Mouse (Mus musculus) limb, embryonic 11.5 days (tissue): ENCODE measurements at regions not wholly inside any gene's neighbourhood (a gene's known extent, or its start where the extent isn't known, plus 50 kb on each side); places are given as distances from the start of the nearest gene placed in this dataset.
A peak's percentile ranks its signal among the peaks of the same experiment; 100 is the strongest.

ENCODE experiments used
- ATAC-seq: fragments of 200-750 bp; cut with Nextera tagmentation; 2 replicates; pipeline ENCODE4 v1.8.0; 2017; ENCODE audit warnings: low read depth; ENCODE audit not compliant: insufficient number of reproducible peaks, low FRiP score, low TSS enrichment
- DNase-seq: peaks from one replicate; pipeline ENCODE4 v3.0.0-alpha.2; 2015; ENCODE audit warnings: low spot score
- H3K27ac ChIP-seq: fragments of 300-500 bp; sonication (generic); replicated peaks from 2 replicates; pipeline ENCODE4 v1.5.1; 2014; ENCODE audit warnings: low read depth, mild to moderate bottlenecking, low read length
- H3K27me3 ChIP-seq: fragments of 300-500 bp; sonication (generic); 2 replicates; pipeline ENCODE4 v1.6.1; 2014; ENCODE audit warnings: mild to moderate bottlenecking, low read length, mixed read lengths; ENCODE audit not compliant: control insufficient read depth, insufficient read depth
- H3K36me3 ChIP-seq: fragments of 300-500 bp; sonication (generic); 2 replicates; pipeline ENCODE4 v1.6.1; 2014; ENCODE audit warnings: mild to moderate bottlenecking, low read length, moderate library complexity, mixed read lengths; ENCODE audit not compliant: control insufficient read depth, insufficient read depth
- H3K4me1 ChIP-seq: fragments of 300-500 bp; sonication (generic); 2 replicates; pipeline ENCODE4 v1.6.1; 2014; ENCODE audit warnings: low read length, mixed read lengths; ENCODE audit not compliant: control insufficient read depth, insufficient read depth
- H3K4me2 ChIP-seq: fragments of 300-500 bp; sonication (generic); 2 replicates; pipeline ENCODE4 v1.6.1; 2014; ENCODE audit warnings: low read depth, mild to moderate bottlenecking, moderate library complexity; ENCODE audit not compliant: severe bottlenecking
- H3K4me3 ChIP-seq: fragments of 300-500 bp; sonication (generic); 2 replicates; pipeline ENCODE4 v1.5.1; 2014; ENCODE audit warnings: low read depth, low read length
- H3K9ac ChIP-seq: fragments of 300-500 bp; sonication (generic); 2 replicates; pipeline ENCODE4 v1.6.1; 2014; ENCODE audit warnings: mild to moderate bottlenecking, low read length
- H3K9me3 ChIP-seq: fragments of 300-500 bp; sonication (generic); 2 replicates; pipeline ENCODE4 v1.6.1; 2016; ENCODE audit warnings: low read length; ENCODE audit not compliant: control insufficient read depth
- whole genome bisulfite sequencing: fragments of 180-500 bp; shearing (Covaris S2); extraction: QIAGEN DNeasy Blood & Tissue Kit; methylation state at CpG from one replicate; pipeline ENCODE4 v1.1.7; 2014; 5-methylcytosine and 5-hydroxymethylcytosine counted together

DNA sequence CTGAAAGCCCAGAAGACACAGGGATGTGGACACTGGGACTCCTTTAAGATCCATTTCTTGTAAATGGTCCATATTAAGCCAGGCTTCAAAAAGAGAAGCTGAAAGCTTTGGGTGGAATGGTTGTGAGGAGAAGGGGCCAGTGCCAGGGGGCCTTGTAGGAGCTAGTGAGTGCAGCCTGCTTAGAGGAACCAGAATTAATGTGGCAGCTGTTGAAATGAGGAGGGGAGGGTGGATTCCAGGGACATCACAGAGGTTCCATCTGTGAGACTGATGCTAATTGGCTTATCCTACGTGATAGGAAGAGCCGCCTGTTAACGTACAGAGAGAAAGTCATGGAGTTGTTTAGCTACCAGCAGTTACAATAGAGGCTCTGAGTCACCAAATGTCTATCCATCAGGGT, 407.6 kb downstream of the Nedd1 start:
- H3K27me3 ChIP-seq, result no peaks in the 10 kb centered on the region
- DNase-seq (no peak), ATAC-seq (no peak)
- H3K4me2 ChIP-seq, result no peak overlapping the region
- no peaks in the 10 kb centered on the region for H3K9me3 ChIP-seq
- H3K9ac ChIP-seq, result no peak overlapping the region
- H3K27ac ChIP-seq, result no peak overlapping the region
- no peak overlapping the region for H3K4me3 ChIP-seq
- no peaks in the 10 kb centered on the region for H3K36me3 ChIP-seq
- 44% methylated on average over 3 of the region's 3 CpGs for WGBS
- no peaks in the 10 kb centered on the region for H3K4me1 ChIP-seq

DNA sequence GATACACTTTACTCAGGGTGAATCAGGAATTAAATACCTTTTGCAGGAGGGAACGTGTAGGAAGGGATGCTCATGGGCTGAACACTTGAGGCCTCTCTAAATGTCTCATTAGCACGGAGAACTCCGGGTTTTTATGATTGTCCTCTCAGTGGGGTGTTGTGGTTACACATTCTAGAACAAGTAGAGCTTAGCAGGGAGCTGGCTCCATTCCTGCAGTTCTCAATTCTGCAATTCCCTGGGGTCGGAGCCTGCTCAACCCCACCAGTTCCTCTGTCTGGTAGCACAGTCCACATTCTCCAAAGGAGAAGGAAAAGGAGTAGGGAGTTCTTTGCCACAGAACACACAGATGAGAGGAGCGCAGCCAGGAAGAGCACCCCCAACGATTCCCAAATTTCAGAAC, 409.9 kb downstream of the Nedd1 start:
- H3K9me3 ChIP-seq, result no peaks in the 10 kb centered on the region
- DNase-seq (no peak), ATAC-seq (no peak)
- no peak overlapping the region for H3K4me3 ChIP-seq
- H3K36me3 ChIP-seq, result no peaks in the 10 kb centered on the region
- H3K4me1 ChIP-seq, result no peaks in the 10 kb centered on the region
- 70% methylated on average over 6 of the region's 6 CpGs for WGBS
- H3K27me3 ChIP-seq, result no peaks in the 10 kb centered on the region
- H3K9ac ChIP-seq, result no peak overlapping the region
- no peak overlapping the region for H3K27ac ChIP-seq
- no peak overlapping the region for H3K4me2 ChIP-seq

DNA sequence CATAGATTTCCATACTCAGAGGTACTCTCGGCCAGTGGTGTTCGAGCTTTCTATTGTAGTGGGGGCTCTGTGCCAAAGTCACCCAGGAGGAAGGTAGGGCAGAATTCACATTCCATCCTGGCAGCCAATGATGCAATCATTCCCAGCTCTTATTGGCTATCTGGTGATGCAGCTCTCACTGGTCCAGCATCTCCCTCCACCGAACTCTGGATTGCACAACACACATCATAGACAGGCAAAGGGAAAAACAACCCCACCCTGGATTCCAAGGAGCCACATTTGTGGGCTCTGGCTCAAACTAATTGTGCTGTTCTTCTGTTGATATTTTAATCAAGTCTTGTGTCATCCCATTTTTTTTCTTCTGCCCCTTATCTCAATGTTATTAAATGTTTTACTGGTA, 413.6 kb downstream of the Nedd1 start:
- ATAC-seq (no peak), DNase-seq (no peak)
- no peak overlapping the region for H3K4me3 ChIP-seq
- H3K36me3 ChIP-seq, result no peaks in the 10 kb centered on the region
- H3K27ac ChIP-seq, result no peak overlapping the region
- H3K4me2 ChIP-seq, result no peak overlapping the region
- no peak overlapping the region for H3K9ac ChIP-seq
- no peaks in the 10 kb centered on the region for H3K4me1 ChIP-seq
- H3K9me3 ChIP-seq, result no peaks in the 10 kb centered on the region
- no peaks in the 10 kb centered on the region for H3K27me3 ChIP-seq
- WGBS, result 91% methylated on average over 3 of the region's 3 CpGs

DNA sequence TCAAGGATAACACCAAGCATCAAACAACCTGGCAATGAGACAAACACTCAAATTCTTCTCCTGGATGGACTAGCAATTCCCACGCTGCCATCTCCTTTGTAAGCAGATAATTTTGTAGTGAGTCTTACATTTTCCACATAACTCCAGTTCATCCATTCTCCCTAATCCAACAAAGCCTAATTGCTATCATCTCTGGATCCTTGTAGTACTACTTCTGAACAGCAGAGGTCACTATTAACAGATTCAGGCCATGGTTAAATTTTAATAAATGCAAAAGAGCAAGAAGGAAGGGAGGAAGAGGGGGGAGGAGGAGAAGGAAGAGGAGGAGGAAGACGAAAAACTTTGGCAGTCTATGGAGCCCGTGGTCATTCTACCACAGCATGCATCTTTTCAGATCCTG, 414.4 kb downstream of the Nedd1 start:
- no peak for DNase-seq
- no peak for ATAC-seq
- H3K9me3 ChIP-seq, result no peaks in the 10 kb centered on the region

DNA sequence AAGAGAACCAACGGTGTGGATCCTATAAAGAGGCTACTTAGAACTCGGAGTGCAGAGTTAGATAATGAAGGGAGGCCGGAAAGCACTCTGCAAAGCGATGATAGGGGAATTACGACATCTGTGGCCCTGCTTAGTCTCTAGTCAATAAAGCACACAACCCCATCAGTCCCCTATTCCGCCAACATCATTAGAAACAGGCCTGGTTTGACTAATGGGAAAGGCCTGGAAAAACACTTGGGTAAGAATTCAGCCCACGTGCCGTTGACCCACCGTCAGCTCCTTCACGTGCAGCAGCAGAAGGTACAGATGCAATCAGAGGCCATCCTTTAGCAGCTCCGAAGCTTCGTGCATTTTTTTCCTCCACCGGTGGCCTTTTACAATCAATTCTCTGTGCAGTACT, 423.5 kb downstream of the Nedd1 start:
- Histone ChIP-seq H3K36me3 (no peaks in the 10 kb centered on the region), H3K27ac (no peak overlapping the region), H3K9me3 (no peaks in the 10 kb centered on the region), H3K9ac (no peak overlapping the region), H3K4me2 (no peak overlapping the region), H3K4me1 (no peaks in the 10 kb centered on the region), H3K4me3 (no peak overlapping the region), H3K27me3 (no peaks in the 10 kb centered on the region)
- ATAC-seq (peak; percentile 51; the same call in 1 of the 2 replicates), DNase-seq (peak; percentile 41)
- 30% methylated on average over 13 of the region's 13 CpGs for WGBS

More for the DNA sequence above, 414.4 kb downstream of the Nedd1 start:
- H3K27me3 ChIP-seq, result no peaks in the 10 kb centered on the region
- no peaks in the 10 kb centered on the region for H3K36me3 ChIP-seq
- H3K4me2 ChIP-seq, result no peak overlapping the region
- H3K4me1 ChIP-seq, result no peaks in the 10 kb centered on the region
- no peak overlapping the region for H3K27ac ChIP-seq
- H3K9ac ChIP-seq, result no peak overlapping the region
- H3K4me3 ChIP-seq, result no peak overlapping the region
- 54% methylated on average over 3 of the region's 3 CpGs for WGBS

DNA sequence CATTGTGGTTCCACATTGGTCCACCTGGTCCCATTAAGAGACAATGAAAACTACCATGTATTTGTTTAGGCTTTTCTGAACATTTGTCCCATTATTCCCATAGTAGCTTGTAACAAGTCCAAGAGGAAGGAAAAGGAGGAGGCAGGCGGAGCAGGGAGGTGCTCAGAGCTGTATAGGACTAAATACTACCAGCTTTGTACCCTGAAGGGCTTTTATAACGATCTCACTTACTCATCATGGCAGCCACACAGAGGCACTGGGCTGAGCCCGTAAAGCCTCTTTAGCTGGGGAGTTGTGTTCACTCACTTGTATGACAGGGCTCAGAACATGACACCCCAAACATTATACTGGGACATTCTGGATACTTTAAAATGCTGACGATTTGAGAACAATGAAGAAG, 425.4 kb downstream of the Nedd1 start:
- H3K4me3 ChIP-seq, result no peak overlapping the region

DNA sequence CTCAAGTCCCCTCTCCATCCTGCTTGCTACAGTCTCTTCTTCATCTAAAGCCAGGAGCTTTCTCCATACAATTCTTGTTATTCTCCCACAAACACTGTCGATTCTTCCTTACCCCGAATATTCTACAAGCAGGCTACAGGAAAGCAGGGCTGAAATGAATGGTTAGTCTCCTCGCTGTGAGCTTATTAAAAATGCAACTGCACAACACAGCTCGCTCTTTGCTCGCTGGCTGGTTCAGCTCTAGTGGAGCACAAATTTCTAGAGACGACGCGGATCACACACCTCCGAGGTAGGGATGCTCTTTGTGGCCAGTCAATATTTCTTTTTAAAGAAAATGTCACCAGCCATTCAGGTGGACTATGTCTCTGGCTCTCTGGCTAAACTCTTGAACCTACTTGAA, 425.9 kb downstream of the Nedd1 start:
- no peak overlapping the region for H3K27ac ChIP-seq
- H3K9me3 ChIP-seq, result no peaks in the 10 kb centered on the region
- H3K27me3 ChIP-seq, result no peaks in the 10 kb centered on the region
- H3K4me2 ChIP-seq, result no peak overlapping the region
- DNase-seq (no peak), ATAC-seq (no peak)
- no peaks in the 10 kb centered on the region for H3K36me3 ChIP-seq
- H3K4me1 ChIP-seq, result no peaks in the 10 kb centered on the region
- 90% methylated on average over 9 of the region's 9 CpGs for WGBS
- no peak overlapping the region for H3K4me3 ChIP-seq
- H3K9ac ChIP-seq, result no peak overlapping the region

More for the DNA sequence above, 425.4 kb downstream of the Nedd1 start:
- no peak for DNase-seq
- H3K36me3 ChIP-seq, result no peaks in the 10 kb centered on the region
- ATAC-seq, result no peak
- no peaks in the 10 kb centered on the region for H3K27me3 ChIP-seq
- H3K9me3 ChIP-seq, result no peaks in the 10 kb centered on the region
- no peak overlapping the region for H3K4me2 ChIP-seq
- no peak overlapping the region for H3K9ac ChIP-seq
- H3K4me1 ChIP-seq, result no peaks in the 10 kb centered on the region
- no peak overlapping the region for H3K27ac ChIP-seq
- 65% methylated on average over 4 of the region's 4 CpGs for whole genome bisulfite sequencing

DNA sequence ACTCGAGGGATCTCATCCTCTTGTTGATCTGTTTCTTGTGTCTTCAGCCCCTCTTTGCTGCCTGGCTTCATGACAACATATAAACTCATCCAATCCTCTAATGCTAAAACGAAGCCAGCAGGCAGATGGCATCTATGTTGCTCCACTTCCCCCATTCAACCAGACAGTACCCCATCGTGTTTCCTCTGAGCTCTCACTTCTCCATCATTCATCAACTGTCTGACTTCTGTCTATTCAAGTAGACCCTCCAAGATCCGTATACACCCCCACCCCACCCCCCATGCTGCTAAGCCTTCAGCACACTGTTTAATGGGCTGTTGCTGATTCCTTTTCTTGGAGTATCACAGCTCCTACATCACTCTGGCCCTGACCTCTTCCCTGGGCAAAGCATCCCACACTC, 429.0 kb downstream of the Nedd1 start:
- H3K27me3 ChIP-seq, result no peaks in the 10 kb centered on the region
- H3K4me3 ChIP-seq, result no peak overlapping the region
- H3K9me3 ChIP-seq, result no peaks in the 10 kb centered on the region
- no peaks in the 10 kb centered on the region for H3K4me1 ChIP-seq
- no peaks in the 10 kb centered on the region for H3K36me3 ChIP-seq
- H3K4me2 ChIP-seq, result no peak overlapping the region
- DNase-seq, result no peak
- ATAC-seq, result no peak
- no peak overlapping the region for H3K9ac ChIP-seq
- no peak overlapping the region for H3K27ac ChIP-seq
- WGBS, result 67% methylated on average over 4 of the region's 4 CpGs

DNA sequence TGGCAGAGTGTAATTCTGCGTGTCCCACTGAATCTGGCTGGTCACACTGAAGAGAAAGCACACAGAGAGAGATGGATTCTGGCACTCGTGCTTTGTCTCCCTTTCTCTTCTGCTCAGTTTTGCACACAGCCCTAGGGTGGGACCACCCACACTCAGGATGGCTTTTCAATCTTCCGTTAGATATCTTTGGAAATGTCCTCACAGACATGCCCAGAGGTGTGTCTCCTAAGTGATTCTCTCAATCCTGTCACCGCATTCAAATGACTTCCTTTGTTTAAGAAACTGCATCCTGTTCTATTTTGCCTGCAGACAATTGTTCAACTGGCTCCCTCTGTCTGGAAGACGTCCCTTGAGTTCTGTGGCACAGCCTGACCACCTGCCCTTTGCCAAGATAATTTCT, 433.0 kb downstream of the Nedd1 start:
- H3K4me3 ChIP-seq, result no peak overlapping the region
- H3K9me3 ChIP-seq, result no peaks in the 10 kb centered on the region
- H3K27me3 ChIP-seq, result no peaks in the 10 kb centered on the region
- no peaks in the 10 kb centered on the region for H3K4me1 ChIP-seq
- WGBS, result 70% methylated on average over 5 of the region's 5 CpGs
- DNase-seq, result no peak
- no peak for ATAC-seq
- no peaks in the 10 kb centered on the region for H3K36me3 ChIP-seq
- no peak overlapping the region for H3K4me2 ChIP-seq
- no peak overlapping the region for H3K9ac ChIP-seq
- no peak overlapping the region for H3K27ac ChIP-seq
